Mouse (Mus musculus) embryo, embryonic 11.5 days (tissue): ENCODE measurements at regions not wholly inside any gene's neighbourhood (a gene's known extent, or its start where the extent isn't known, plus 50 kb on each side); places are given as distances from the start of the nearest gene placed in this dataset.
"Not testable (repeated sequence)": the region's sequence is repeated elsewhere in the genome, so short reads cannot be mapped to it uniquely, and the experiment has no call there.

ENCODE experiments used
- DNase-seq: peaks from one replicate; pipeline ENCODE4 v3.0.0-alpha.2; 2012; ENCODE audit warnings: low read depth, low spot score

GRCm38 (mm10) chr5:16937840-16938239, 146.2 kb downstream of the Gm28710 start:
- DNase-seq, result peak; percentile 32

- peak; percentile 31 for DNase-seq
Observed at GRCm38 (mm10) chr5:16947430-16947829, 155.8 kb downstream of the Gm28710 start.

- no peak for DNase-seq
Observed at GRCm38 (mm10) chr5:16967735-16968134, 176.1 kb downstream of the Gm28710 start.

DNA sequence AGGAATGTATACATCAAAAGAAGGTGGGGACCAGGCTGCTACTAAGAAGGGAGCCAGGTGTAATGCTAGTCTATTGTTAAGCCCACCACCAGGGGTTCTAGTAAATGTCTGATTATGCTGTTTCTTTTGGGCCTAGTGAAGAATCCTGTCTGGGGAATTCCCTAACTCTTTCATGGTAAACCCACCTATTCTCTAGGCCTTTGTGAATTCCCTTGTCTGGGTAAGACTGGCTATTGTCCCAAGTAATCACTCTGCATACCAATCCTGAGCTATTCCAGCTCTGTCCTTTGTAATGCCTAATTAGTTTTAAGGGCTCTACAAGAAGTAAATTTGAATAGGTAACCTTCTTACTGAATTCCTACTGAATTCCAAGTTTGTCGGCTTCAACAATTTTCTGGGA, 177.2 kb downstream of the Gm28710 start:
- DNase-seq, result not testable (repeated sequence)

DNA sequence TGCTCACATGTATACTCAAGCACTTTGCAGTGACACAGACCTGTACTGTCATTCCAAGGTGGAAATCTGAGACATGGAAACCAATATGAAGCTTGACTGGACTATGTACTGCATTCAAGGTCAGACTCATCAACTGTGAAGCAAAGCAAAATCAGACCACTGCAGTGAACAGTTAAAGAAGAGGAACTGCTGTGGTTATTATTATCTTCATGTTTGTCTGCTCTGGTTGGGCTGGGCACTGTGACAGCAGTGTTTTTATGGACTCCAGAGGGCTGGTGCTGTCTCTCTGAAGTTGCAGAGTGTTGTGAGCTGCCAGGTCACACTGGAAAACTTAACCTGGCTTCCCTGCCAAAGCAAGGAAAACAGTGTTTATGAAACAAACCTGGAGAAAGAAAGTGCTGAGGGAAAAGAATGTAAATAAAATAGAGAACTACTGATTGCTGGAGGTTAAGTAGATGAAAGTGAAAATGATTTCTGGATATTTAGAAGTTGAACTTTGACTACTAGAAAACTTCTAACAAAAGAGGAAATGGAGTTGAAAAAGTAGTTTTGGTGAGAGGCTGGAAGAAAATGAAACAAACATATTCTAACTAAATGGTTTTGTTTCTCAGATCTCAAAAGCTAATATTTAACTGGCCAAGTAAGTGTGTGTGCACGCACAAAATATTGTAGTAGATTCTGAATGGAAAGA, 181.7 kb downstream of the Gm28710 start:
- DNase-seq, result no peak

GRCm38 (mm10) chr5:16976006-16976405, 184.4 kb downstream of the Gm28710 start:
- DNase-seq, result no peak

- DNase-seq, result no peak
Observed at GRCm38 (mm10) chr5:16984877-16985276, 193.3 kb downstream of the Gm28710 start.

GRCm38 (mm10) chr5:16991518-16991917, 199.9 kb downstream of the Gm28710 start:
- DNase-seq, result no peak

DNA sequence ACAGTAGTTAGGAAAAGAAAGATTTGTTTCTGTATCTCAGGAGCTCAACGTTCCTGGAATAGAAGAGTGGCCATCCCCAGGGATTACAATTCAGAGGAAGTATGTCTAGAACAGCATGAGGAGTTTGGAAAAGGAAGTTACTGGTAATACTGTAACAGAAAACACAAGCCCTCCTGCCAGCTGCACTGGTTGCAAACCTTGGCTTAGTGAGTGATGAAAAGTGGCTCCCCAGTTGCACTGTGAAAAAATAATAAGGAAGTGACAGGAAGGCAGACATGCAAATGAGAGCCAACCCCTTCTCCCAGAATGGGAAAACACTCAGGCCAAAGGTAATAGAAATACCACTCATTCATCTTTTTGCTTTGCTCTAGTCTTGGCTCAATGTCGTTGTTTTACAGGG, 207.6 kb downstream of the Gm28710 start:
- DNase-seq, result no peak

DNA sequence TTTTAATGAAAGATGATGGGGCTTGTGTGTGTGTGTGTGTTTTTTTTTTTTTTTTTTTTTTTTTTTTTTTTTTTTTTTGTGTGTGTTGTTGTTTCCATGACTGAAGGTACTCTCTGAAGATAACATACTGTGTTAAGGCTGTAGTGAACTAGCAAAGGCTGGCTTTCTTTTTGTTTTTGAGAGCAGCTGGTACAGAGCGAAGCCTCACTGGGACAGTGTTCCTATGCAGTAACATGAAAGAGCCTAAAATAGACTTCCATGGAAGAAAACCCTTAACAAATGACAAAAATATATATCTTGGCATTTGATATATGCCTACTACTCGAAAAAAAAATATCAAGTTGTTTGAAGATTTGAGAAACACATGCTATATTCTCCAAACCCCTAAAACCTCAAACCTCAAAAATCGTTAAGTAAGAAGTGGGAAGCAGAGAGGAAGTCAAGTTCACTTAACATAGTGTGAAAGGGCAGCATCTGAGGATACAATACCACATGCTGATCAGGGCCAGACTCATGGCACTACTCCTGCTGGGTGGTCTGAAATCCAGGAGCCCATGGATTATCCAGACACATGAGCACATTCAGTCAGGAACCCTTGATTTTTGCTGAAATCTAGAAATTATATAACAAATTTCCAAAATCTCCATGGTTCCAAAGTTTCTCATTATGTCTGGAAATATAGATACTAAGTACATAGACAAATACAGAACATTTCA, 215.4 kb downstream of the Gm28710 start:
- no peak for DNase-seq

DNA sequence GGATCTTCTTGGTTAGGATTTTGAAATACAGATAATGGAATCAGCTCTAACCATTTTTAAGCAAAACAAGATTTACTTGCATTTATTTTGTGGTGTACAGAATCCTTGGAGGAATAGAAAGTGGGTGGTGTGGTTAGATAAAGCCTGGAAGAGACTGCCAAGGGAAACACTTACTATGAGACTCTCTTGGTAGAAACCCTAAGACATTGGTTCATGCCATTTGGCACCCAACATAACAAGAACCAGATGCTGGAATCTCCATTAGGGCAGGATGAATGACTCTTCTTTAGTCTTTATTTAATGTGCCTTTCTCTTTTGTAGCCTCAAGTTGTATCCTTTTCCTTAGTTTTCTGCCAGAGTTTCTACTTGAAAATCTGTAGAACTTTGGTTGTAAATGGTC, 230.0 kb downstream of the Gm28710 start:
- DNase-seq, result no peak

GRCm38 (mm10) chr5:17053935-17054334, 262.3 kb downstream of the Gm28710 start:
- no peak for DNase-seq

GRCm38 (mm10) chr5:17064565-17064964, 273.0 kb downstream of the Gm28710 start:
- DNase-seq, result no peak

DNA sequence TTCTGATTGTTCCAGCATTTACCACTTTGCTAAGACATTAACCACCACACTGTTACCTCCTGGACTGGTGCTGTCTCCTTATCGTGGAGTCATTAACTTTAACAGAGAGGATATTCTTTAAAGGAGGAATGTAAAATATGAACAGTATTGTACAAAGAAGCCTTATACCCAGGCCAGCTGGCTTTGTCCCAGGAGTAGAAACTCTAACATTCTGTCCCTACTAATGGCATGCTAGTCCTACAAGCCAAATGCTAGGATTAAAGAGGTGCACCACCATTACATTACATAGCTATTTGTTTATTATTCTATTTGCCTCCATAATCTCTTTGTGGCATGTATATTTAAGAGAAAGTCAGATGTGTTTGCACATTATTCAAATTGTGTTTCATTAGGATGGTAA, 288.8 kb downstream of the Gm28710 start:
- DNase-seq, result no peak

DNA sequence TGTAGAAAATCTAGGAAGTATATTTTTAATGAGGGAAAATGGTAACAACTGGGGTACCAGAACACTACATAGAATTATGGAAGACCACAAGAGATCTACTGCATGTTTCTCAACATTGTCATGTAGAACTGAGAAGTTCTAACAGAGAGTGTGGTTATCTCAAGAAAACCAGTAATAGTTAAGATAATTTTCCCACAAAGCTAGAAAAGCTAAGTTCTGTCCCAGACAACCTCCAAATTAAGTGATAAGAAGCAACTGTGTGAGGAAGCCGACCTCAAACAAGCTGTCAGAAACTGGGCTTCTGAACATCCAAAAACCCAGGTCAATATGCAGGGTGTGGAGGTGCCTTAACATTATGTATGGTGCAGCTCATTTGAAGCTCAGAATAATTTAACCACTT, 261.4 kb upstream of the Speer4f2 start:
- no peak for DNase-seq

GRCm38 (mm10) chr5:17112026-17112425, 261.0 kb upstream of the Speer4f2 start:
- no peak for DNase-seq

DNA sequence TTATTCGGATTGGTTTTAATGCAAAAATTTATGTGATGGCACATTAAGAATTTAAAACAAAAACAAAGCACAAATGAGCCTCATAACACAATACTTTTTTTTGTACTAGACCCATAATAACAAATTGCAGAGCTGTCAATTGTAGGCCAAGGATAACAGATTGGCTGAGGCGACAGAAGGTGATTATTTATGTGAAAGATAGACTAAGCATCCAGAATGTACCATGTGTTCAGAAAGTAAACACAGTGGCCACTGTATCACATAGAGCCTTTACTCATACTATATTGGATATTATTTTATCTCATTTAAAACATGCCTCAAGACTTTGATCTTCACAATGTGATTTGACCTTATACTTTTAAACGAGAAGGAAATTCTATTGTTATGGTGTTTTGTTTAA, 257.9 kb upstream of the Speer4f2 start:
- DNase-seq, result no peak

- DNase-seq, result no peak
Observed at GRCm38 (mm10) chr5:17116072-17116471, 256.9 kb upstream of the Speer4f2 start.

- no peak for DNase-seq
Observed at GRCm38 (mm10) chr5:17125240-17125639, 247.7 kb upstream of the Speer4f2 start.

DNA sequence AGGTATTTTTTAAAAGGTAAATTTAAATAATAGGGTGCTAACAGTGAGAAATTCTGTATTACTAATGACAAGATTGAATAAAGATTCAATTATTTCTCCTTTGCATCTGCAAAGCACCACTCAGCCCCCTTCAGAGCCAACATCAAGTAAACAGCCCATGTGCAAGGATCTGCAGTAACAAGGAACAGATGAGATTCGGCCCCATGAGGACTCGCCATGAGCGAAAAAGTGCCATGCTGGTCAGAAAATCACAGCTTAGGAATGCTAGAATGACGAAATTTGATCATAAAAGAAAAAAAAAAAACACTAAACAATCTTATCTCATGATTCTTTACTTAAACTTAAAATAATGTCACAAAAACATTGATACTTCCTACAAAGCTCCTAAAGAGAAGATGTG, 245.5 kb upstream of the Speer4f2 start:
- no peak for DNase-seq

DNA sequence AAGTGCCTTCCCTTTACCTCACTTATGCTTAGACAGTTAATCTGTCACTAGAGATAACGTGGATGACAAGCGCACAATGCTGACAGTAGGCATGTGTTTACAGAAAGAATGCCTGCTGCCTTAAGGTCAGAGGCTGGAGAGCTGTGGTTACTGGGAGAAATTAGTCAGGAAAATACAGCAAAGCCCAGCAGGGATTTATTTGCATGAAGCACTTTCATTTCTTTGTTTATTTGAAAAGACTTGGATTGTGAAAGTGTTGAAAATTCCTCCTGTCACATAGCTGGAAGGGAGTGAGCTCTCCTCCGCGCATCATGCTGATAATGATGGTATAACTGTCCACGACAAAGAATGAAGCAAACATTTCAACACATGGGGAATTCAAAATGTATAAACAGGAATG, 237.5 kb upstream of the Speer4f2 start:
- DNase-seq, result no peak

GRCm38 (mm10) chr5:17141555-17141954, 231.4 kb upstream of the Speer4f2 start:
- no peak for DNase-seq

DNA sequence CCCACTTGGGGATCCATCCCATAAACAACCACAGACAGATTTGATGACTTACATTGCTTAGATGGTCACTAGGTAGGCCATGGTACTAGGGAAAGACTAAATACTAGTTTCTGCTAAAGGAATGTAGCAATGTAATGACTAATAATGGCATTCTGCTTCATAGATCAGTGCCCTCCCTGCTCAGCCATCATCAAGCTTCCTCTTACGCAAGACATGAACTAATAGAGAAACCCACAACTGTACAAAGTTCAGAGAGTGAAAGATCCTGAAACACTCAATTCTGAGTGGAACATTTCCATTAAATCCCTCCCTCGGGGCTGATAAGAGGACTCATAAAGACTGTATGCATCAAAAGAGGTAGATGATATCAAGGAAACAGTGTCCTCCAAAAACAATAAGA, 198.4 kb upstream of the Speer4f2 start:
- DNase-seq, result no peak
